Mouse (Mus musculus) ES-E14 (cell line): ENCODE results near the gene Sipa1l3. TPM values are rescaled to one million over a fixed set of nuclear protein-coding genes. Genes with fewer than 3 reads are reported as not detected.

ENCODE experiments used
- DNase-seq: peaks from one replicate; pipeline ENCODE4 v3.0.0-alpha.2; 2013; ENCODE audit warnings: low read depth, low spot score
- H3K27ac ChIP-seq: 2 replicates; pipeline ENCODE4 v1.5.1; 2012; ENCODE audit warnings: low read depth, mild to moderate bottlenecking, low read length, moderate library complexity, mixed read lengths; ENCODE audit not compliant: poor library complexity, insufficient read depth, severe bottlenecking
- H3K36me3 ChIP-seq: 2 replicates; pipeline ENCODE4 v1.6.1; 2012; ENCODE audit warnings: mild to moderate bottlenecking, low read length, moderate library complexity, mixed read lengths; ENCODE audit not compliant: control insufficient read depth, poor library complexity, insufficient read depth, severe bottlenecking
- H3K4me1 ChIP-seq, 2 experiments: fragments of 150-350 bp in 1 of 2; sonication (generic) in 1 of 2; 2 replicates each; pipeline ENCODE4 v1.6.1; 2012; ENCODE audit warnings: low read length in 2 of 2, mild to moderate bottlenecking in 1 of 2, mixed read lengths in 1 of 2; ENCODE audit not compliant: control insufficient read depth in 2 of 2, insufficient read depth in 2 of 2, poor library complexity in 1 of 2
- H3K4me3 ChIP-seq, 2 experiments: fragments of 150-350 bp in 1 of 2; sonication (generic) in 1 of 2; 2 replicates each; pipeline ENCODE4 v1.5.1; 2012; ENCODE audit warnings: low read length in 2 of 2, low read depth in 1 of 2, mild to moderate bottlenecking in 1 of 2, mixed read lengths in 1 of 2; ENCODE audit not compliant: insufficient read depth in 1 of 2, poor library complexity in 1 of 2, severe bottlenecking in 1 of 2
- H3K9ac ChIP-seq: 2 replicates; pipeline ENCODE4 v1.6.1; 2012; ENCODE audit warnings: low read depth, mild to moderate bottlenecking, low read length, mixed read lengths; ENCODE audit not compliant: poor library complexity, insufficient read depth, severe bottlenecking
- H3K9me3 ChIP-seq: fragments of 150-350 bp; sonication (generic); 2 replicates; pipeline ENCODE4 v1.6.1; 2012; ENCODE audit warnings: low read depth, mild to moderate bottlenecking, low read length; ENCODE audit not compliant: control insufficient read depth, insufficient read depth
- CHD2 ChIP-seq: IDR thresholded peaks from 2 replicates; pipeline ENCODE4 v1.6.1; 2014; ENCODE audit warnings: mild to moderate bottlenecking, low read depth, low read length, inconsistent platforms
- HCFC1 ChIP-seq: IDR thresholded peaks from 2 replicates; pipeline ENCODE4 v1.6.1; 2012; ENCODE audit warnings: low read length, inconsistent platforms, borderline replicate concordance; ENCODE audit not compliant: insufficient read depth
- MAFK ChIP-seq: IDR thresholded peaks from 2 replicates; pipeline ENCODE4 v1.6.1; 2014; ENCODE audit warnings: mild to moderate bottlenecking, low read depth, low read length, inconsistent platforms; ENCODE audit not compliant: insufficient read depth
- ZC3H11A ChIP-seq: IDR thresholded peaks from 2 replicates; pipeline ENCODE4 v1.6.1; 2012; ENCODE audit warnings: low read depth, mild to moderate bottlenecking, inconsistent platforms, low read length, borderline replicate concordance
- ZNF384 ChIP-seq: IDR thresholded peaks from 2 replicates; pipeline ENCODE4 v1.6.1; 2012; ENCODE audit warnings: low read depth, low read length, inconsistent platforms
- in situ Hi-C, 2 experiments: fragments of 600-800 bp; cut with MboI; formaldehyde crosslinking; loops; one replicate each; pipeline ENCODE4 v1.15.1; 2025; ENCODE audit warnings: low sequenced_read_pairs in 2 of 2, inconsistent platforms in 1 of 2; ENCODE audit not compliant: unreplicated experiment in 2 of 2
- total RNA-seq: library from RNA; depleted of rRNA; stranded (reverse); fragments of 300-350 nt; gene quantifications from 2 replicates; pipeline ENCODE4 v1.2.3, GENCODE M21; 2012

The Sipa1l3 gene
- total RNA-seq, 1 experiment, result 27.5 TPM

DNA sequence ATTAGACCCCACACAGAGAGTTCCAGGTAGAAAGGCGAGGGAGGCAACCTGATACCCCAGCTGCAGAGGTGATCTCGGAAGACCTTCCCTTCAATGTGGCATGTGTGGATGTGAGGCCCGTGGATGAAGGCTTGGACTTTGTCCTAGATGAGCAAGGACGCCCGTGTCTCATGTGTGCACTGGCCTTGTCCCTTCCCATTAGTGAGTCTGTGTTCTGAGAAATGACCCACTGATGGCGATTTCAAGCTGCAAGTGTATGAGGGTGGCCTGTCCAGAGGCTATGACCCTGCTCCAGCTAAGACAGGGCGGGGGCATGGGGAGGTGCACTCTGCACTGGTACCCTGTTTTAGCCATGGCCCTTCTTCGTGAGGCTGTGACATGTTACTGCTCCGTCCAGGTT, 178.2 kb downstream of the Sipa1l3 start:
- Histone ChIP-seq H3K9me3 (no peaks in the 10 kb centered on the region), H3K4me1 (peaks cover 2 to 22% of the 10 kb centered on the region in 2 experiments; a peak in 2 of 4 replicates), H3K9ac (no peak overlapping the region), H3K4me3 (0 out of 4 replicates have a peak overlapping the region, but pooled peaks of 1 of the 2 experiments have one; percentile 10), H3K36me3 (peaks cover 12% of the 10 kb centered on the region; the same call in 1 of the 2 replicates), H3K27ac (no peak overlapping the region)
- no peak for DNase-seq
- TF ChIP-seq ZNF384, result no peak
- TF ChIP-seq CHD2, result no peak
- TF ChIP-seq ZC3H11A, result no peak
- TF ChIP-seq MAFK, result no peak
- TF ChIP-seq HCFC1, result no peak
- in situ Hi-C loops, result no loop called here

DNA sequence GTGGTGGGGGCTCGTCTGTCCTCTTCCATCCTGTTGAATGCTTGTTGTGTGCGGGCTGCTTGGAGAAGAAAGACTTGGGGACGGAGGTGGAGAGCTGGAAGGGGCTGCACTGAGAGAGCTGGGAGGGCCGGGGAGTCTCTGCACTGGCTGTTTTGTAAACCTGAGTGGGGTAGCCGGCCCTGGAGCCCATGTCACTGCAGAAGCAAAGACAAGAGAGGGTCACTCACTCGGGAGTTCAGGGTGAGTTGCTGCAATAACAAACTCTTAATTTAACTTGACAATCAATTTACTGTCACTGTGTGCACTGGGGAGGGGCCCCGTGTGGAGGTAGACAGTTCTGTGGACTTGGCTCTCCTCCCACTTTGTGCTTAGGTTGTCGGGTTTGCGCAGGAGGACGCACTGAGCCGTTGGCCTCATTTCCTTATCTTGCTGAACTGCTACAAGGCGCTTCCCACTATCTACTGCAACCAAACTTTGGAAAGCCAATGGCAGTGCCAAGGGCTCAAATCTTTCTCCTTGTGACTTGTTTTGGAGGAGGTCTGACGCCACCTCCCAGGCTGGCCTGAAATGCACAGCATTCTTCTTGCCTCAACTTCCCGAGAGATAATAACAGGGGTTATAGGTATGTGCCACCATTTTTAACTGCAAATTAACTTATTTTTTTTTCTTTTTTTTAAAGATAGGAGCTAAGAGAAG, 179.3 kb downstream of the Sipa1l3 start:
- in situ Hi-C loops, result no loop called here
- Histone ChIP-seq H3K36me3 (peaks cover 12% of the 10 kb centered on the region; the same call in 1 of the 2 replicates), H3K4me1 (peaks cover 2 to 22% of the 10 kb centered on the region in 2 experiments; a peak in 2 of 4 replicates), H3K4me3 (no peak overlapping the region), H3K27ac (no peak overlapping the region), H3K9me3 (no peaks in the 10 kb centered on the region), H3K9ac (no peak overlapping the region)
- TF ChIP-seq ZC3H11A, result no peak
- no peak for TF ChIP-seq HCFC1
- no peak for TF ChIP-seq CHD2
- TF ChIP-seq ZNF384, result no peak
- no peak for TF ChIP-seq MAFK
- DNase-seq, result no peak

DNA sequence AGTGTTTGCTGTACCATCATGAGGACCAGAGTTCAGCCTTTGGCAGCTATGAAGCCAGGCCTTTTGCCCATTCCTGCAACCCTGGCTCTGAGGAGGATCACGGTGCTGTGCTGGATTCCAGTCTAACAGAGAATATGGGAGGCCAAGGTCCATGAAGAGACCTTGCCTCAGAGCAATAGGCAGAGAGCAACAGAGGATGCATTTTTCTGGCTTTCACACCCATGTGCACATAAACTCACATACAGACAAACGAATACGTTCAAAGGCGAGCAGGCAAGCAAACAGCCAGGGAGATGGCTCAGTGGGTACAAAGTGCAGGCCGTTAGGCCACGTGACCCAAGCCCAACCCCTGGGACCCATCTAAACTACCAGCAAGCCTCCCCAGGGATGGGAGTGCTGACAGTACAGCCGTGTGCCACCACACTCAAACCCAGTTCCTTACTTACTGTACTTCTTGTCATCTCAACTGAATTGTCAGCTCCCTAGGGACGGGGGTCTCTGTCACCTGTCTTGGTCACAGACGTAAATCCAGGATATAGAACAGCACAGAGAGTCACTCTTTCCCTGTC, 180.0 kb downstream of the Sipa1l3 start:
- Histone ChIP-seq H3K4me1 (peaks cover 2 to 20% of the 10 kb centered on the region in 2 experiments; a peak in 2 of 4 replicates), H3K9me3 (no peaks in the 10 kb centered on the region)
- in situ Hi-C loops, result no loop called here

DNA sequence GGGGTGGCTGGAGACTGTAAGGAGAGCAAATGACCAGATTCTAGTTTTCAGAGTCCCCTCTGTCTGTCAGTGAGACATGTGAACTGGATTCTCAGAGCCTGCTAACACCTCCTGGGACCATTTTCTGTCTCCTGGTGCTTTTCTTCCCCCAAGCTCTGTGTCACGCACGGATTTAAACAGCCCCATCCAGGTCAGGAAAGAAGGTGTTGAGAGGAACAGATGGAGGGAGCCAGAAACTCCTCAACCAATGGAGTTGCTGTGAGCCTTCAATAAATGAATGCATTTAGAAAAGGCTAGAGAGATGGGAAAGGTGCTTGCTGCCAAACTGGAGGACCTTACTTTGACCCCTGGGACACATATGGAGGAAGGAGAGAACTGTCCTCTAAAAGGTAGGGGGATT, 180.7 kb downstream of the Sipa1l3 start:
- Histone ChIP-seq H3K36me3 (peaks cover 16% of the 10 kb centered on the region; the same call in 1 of the 2 replicates), H3K4me3 (no peak overlapping the region), H3K27ac (no peak overlapping the region), H3K9me3 (no peaks in the 10 kb centered on the region), H3K9ac (no peak overlapping the region), H3K4me1 (peaks cover 2 to 21% of the 10 kb centered on the region in 2 experiments; a peak in 2 of 4 replicates)
- no peak for DNase-seq
- TF ChIP-seq ZNF384 (no peak), MAFK (no peak), HCFC1 (no peak), CHD2 (no peak), ZC3H11A (no peak)
- in situ Hi-C loops, result no loop called here

More for the DNA sequence above, 180.0 kb downstream of the Sipa1l3 start:
- Histone ChIP-seq H3K9ac (no peak overlapping the region), H3K27ac (no peak overlapping the region), H3K36me3 (peaks cover 12% of the 10 kb centered on the region; the same call in 1 of the 2 replicates), H3K4me3 (no peak overlapping the region)
- TF ChIP-seq ZNF384, result no peak
- no peak for TF ChIP-seq CHD2
- TF ChIP-seq ZC3H11A, result no peak
- TF ChIP-seq HCFC1, result no peak
- no peak for TF ChIP-seq MAFK
- DNase-seq, result no peak
